Mouse (Mus musculus): ENCODE results near the gene Mybl2.

Mybl2 gene

DNA sequence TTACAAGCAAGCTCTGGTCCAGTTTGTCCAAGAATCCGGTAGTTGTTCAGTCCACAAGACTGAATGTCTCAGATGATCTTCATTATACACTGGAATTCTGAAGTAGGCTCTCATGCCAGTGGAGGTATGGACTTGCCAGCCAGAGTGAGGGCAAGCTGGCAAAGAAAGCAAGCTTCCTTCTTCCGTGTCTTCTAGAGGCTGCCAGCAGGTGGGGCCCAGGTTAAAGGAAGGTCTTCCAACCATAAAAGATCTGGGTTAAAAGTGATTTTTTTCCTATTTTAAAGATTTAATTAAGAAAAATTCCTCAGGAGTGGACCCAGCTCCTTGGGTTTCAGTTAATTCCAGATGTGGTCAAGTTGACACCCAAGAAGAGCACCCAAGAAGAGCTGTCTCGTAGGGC lies 15.7 kb downstream of the Mybl2 start:
- no peak for DNase-seq (ENCODE audit: extremely low read depth, insufficient read length, low spot score)

DNA sequence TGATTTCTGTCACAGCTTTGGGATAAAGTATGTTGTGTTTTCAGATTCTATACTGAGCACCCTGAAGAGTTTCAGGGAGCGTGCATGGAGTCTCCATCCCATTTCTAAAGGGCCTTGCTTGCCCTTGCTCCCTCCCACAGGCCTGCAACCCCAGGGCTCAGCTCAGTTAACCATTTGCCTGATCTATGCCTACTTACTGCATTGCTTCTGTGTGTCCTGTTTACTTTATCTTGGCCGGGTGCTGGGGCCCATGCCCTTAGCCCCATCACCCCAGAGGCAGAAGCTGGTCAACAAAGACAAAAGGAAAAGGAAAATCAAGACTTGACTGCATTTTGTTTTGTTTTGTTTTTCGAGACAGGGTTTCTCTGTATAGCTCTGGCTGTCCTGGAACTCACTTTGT lies 17.1 kb downstream of the Mybl2 start:
- no peak for DNase-seq (ENCODE audit: extremely low read depth, insufficient read length, low spot score)

DNA sequence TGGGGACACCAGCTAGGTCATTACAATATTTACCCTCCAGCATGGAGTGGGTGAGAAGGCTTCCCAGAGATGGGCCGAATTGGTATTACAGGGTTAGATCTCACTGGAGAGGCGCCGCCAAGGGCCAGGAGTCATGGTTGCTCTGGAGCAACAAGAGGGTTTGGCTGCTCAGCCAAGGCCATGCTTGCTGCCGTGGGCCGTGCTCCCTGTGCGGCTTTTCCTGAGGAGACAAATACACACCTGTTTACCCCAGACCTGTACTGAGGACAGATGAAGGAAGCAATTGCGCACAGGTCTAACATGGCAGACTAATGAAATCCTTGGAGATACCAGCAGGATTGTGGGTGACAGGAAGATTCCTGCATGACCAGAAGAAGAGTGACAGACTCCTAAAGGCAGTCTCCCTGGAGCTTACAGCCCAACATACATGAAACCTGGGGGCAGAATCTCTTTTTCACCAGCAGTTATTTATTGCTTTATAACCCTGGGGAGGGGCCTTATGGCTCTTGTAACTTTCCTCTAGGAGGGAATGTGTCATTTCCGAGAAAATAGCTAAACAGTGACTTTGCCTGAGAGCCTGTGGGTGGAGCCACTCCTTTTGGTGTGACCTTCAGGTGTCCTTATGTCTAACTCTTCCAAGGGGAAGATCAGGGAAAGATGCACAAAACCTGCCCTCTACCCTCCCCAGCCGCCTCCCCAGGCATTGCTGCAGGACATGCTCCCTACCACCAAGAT lies 18.7 kb downstream of the Mybl2 start:
- DNase-seq (ENCODE audit: extremely low read depth, insufficient read length, low spot score) = no peak

DNA sequence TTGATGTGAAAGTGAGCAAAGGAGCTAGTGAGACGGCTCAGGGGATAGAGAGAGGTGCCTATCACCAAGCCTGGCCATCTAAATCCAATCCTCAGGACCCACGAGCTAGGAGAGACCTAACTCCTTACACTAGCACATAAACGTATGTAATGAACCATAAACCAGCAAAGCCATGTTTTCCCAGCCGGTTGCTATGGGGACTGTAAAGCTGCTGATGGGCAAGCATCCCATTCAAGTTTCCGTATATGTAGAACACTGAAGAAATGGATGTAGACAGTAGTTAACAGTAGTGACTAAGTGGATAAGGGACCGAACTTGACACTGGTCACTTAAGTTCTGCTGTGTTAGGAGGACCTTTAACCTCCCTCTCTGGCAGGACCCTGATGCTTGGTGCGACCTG lies 19.5 kb downstream of the Mybl2 start:
- DNase-seq (ENCODE audit: extremely low read depth, insufficient read length, low spot score) = no peak

DNA sequence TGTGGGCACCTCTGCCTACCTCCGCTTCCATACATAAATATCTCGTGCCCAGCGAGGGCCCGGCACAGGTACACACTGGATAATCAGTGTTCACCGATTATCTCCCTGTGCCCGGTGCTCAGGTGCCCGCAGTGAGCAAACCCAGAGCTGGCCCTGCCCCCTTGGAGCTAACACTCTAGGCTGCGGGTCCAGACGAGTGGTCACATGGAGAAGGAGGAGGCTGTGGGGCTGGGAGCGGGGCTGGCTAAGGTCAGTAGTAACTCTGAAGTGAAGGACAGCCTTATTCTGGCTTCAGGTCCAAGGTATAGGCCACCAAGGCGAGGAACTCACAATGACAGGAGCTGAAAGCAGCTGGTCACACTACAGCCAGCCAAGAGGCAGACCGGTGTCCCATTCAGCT lies 20.3 kb downstream of the Mybl2 start:
- DNase-seq (ENCODE audit: extremely low read depth, insufficient read length, low spot score) = no peak

DNA sequence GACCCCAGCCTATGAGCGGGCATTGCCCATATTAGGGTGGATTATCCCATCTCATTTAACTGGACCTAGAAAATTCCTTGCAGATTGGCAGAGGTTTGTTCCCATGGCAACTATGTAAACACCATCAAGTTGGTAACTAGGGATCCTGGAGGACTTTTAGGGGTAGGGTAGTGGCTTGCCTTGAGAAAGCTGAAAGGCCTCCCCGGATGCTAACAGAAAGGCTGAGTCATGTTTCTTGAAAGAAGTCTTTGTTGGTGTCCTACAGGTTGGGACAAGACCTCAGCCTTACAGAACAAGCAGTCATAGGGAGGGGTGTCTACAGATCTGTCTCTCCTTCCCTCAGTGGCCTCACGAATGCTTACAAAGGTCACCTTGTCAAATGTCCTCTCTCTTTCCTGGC lies 20.7 kb downstream of the Mybl2 start:
- no peak for DNase-seq (ENCODE audit: extremely low read depth, insufficient read length, low spot score)

DNA sequence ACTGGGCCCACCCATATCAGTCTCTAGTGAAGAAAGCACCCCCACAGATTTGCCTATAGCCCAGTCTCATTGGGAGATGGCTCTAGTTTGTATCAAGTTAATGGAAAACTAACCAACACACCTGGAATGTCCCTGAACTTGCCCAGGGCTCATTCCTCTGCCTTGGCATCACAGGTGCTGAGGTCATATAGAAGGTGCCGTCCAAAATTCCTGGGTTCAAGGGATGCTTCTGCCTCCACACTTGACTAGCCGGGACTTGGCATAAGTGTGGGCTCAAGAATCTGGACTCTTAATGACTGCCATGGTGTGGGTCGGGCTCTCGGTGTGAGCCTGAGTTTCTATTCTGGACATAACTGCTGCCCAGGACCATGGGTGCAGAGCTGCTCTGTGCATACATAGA lies 24.6 kb downstream of the Mybl2 start:
- no peak for DNase-seq (ENCODE audit: extremely low read depth, insufficient read length, low spot score)

DNA sequence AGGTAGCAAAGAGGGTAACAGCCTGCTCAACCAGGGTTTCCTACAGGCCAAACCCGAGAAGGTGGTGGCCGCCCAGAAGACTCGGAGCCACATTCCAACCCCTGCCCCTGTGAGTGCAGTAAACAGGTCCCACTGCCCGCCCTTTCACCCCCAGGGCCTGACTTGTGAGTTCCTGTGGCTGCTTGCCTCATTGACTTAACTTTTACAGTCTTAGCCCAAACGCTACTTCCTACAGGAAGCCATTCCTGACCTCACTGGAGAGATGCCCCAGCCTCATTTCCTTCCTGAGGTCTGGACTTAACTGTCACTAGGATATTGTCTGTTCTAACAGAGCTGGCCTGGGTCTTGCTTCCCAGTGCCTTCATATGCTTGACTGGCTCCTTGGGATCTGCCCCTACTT lies 28.1 kb downstream of the Mybl2 start:
- DNase-seq (ENCODE audit: extremely low read depth, insufficient read length, low spot score) = no peak

DNA sequence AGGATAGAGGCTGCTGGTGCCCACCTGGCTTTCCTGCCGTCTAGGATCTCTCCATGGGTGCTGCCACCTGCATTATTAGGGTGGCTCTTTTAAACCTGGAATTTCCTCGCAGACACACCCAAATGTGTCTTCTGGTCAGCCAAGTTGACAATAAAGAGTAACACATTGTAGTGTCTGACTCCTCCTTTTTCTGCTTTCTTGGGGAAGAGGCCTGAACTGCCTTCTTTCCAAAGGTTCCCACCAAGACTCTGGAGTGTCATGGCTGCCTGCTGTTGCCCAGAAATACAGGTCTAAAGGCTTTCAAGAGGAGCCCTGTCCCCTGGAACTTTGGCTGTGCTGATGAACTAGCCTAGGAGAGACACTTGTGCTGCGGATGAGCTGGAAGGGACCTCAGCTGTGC lies 30.0 kb downstream of the Mybl2 start:
- no peak for DNase-seq (ENCODE audit: extremely low read depth, insufficient read length, low spot score)

DNA sequence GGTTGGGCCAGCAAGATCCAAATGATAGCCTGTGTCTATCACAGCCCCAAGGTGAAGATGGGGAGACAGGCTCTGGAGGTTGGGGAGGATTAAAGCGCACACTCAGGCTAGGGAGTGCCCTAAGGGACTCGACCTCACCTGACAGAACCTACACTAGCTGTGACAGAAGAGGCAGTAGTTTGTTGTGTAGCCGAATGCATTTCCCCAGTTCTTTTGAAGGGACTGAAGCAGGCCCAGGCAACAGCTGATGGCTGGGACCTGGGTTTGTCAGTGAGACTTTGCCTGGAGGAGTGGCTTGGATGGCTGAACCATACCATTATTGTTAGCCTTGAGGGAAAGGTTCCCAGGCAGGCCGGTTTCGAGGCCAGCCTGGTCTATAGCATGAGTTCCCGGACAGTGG lies 30.6 kb downstream of the Mybl2 start:
- no peak for DNase-seq (ENCODE audit: extremely low read depth, insufficient read length, low spot score)

DNA sequence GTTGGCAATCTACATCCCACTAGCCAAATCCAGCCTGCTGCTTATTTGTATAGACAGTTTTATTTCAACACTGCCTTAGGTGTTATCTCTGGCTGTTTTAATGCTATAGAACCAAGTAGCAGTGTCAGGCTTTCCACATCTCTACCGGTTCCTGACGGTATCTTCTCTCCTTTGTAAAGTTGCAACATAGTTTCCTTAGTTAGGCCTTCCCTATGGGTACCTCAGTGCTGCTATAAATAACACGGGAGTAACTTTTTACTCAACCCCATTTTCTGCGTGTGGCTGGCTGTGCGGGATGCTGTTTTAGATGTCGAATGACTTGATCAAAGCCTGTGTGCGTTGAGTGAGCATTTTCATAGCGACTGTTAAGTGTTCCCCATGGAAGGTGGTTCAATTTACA lies 32.1 kb downstream of the Mybl2 start:
- DNase-seq (ENCODE audit: extremely low read depth, insufficient read length, low spot score) = no peak

DNA sequence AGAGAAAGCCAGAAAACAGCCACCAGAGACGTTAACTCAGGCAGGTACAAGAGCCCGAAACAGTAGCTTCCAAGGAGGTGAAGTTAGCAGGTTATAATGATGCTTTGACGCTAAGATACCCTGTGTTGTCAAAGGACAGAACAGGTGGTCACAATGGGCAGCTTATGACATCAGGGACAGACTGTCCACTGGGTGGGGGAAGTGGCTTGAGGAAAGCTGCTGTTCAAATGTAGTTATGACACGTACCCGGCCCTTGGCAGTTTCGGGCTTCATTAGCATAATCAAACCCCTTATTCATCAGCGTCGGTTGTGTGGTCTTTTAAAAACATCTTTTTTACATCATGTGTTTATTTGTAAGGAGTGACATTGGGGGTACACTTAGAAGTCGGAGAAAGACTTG lies 33.2 kb downstream of the Mybl2 start, which contains the start of gene Gtsf1l:
Gtsf1l (minus strand) TSS at position 128 of the 400 bp plus-strand sequence.
- no peak for DNase-seq (ENCODE audit: extremely low read depth, insufficient read length, low spot score)

DNA sequence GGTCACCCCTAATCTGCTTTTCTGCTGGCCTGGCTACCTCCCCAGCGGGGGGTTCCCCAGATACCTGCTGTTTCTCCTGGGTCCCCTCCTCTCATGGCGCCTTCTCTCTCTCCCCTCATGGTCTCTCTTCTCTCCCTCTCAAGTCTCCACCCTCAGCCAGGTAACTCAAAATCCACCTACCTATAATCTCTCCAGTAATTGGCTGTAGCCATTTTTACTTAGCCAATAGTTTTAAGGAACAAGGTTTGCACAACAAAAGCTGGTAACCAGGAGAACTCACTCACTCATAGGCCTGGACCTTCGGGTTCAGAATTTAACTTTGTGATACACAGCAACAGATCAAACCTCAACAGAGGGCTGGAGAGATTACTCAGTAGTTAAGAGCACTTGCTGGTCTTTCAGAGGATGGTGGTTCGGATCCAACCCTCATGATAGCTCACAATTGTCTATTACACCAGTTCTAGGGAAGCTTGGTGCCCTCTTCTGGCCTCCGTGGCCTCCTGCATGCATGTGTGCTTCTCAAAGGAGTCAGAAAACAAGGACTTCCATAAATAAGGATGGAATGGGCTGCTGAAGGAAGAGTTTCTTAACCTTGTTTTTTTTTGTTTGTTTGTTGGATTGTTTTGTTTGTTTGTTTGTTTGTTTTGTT lies 35.1 kb downstream of the Mybl2 start:
- DNase-seq (ENCODE audit: extremely low read depth, insufficient read length, low spot score) = no peak

DNA sequence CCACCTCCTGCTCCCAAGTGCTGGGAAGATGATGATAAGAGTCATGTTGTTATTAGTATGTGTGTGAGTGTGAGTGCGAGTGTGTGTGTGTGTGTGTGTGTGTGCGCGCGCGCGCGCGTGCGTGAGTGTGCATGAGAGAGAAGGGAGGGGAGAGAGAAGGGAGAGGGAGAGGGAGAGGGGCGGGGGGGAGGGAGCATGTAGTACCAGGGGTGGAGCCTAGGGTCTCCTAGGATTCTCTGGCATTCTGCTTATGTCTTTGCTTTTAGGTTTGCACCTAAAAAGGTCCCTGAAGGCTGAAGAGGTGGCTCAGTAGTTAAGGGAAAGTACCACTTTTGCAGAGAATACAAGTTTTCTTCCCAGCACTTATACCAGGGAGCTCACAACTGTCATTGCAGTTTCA lies 40.4 kb downstream of the Mybl2 start:
- no peak for DNase-seq (ENCODE audit: extremely low read depth, insufficient read length, low spot score)

DNA sequence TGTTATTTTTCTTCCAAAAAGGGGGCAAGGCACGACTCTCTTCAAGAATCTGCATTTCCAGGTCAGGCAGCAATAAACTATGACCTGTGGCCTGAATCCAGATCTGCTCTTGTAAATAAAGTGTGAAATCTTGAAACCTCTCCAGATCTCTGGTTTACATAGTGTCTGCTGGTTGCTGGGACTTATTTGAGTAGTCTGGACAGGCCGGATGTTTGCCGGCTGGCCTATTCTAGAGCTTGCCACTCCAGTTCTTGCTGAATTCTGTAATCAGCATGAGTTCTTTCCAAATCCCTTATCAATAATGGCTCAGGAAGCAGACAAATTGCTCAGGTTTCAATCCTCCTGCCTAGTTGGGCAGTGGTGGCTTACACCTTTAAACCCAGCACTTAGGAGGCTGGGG lies 41.3 kb downstream of the Mybl2 start:
- no peak for DNase-seq (ENCODE audit: extremely low read depth, insufficient read length, low spot score)

DNA sequence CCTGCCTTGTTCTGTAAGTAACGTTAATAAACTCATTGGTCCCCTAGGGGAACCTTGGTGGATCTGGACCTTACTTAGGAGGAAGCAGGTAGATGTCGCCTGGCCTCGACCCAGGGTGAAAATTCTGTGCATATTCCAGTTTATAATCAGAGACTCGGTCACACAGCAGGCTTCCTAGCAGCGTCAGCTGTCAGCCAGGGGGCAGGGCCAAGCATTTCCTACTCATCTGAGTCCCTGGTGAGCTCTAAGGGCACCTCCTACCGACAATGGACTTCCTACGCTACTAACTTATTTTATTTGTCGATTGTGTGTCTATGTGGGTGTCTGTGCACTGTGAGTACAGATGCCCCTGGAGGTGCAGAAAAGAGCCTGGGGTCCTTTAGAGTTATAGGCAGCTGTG lies 45.4 kb downstream of the Mybl2 start:
- no peak for DNase-seq (ENCODE audit: extremely low read depth, insufficient read length, low spot score)

DNA sequence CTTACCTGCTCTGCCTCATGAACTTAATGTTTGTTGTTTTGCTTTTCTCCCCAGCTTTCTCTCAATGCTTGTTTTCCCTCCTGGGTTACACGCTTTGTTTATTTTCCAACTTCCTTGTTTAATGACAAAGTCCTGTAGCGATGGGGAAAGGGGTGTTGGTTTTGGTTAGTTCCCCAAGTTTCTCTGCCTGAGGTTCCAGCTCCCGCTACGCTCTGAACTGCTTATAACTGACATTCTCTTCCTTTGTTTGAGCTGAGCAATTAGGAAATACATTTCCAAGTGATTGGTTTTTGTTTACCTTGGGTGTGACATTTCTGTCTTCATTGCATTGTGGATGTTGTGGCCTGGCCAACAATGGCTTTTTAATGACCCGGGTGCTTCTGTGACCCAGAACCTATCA lies 46.1 kb downstream of the Mybl2 start:
- DNase-seq (ENCODE audit: extremely low read depth, insufficient read length, low spot score) = no peak

DNA sequence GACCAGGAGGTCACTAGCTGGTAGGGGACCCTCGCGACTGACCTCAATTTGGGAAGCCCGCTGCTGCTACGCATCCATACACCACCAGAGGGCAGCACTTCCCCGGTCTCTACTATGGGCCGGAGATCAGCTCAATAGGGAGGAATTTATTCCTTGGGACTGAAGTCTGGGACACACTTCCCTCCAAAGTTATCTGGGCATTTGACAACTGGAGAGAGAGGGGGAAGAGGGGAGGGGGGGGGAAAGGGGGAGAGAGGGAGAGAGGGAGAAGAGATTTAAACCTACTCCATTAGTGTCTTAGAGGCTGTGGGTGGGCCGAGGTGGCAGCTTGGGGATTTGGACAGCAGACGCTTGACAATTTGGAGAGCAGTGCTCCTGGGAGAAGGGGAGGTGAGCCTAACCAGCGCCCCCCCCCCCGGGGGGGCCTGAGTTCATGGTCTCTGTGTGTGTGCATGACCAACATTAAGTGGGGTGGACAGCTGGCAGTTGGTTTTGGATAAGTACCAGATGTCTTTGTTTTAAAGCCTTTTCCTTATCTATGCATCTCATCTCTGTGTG lies 47.2 kb downstream of the Mybl2 start:
- DNase-seq (ENCODE audit: extremely low read depth, insufficient read length, low spot score) = peak; percentile 31

DNA sequence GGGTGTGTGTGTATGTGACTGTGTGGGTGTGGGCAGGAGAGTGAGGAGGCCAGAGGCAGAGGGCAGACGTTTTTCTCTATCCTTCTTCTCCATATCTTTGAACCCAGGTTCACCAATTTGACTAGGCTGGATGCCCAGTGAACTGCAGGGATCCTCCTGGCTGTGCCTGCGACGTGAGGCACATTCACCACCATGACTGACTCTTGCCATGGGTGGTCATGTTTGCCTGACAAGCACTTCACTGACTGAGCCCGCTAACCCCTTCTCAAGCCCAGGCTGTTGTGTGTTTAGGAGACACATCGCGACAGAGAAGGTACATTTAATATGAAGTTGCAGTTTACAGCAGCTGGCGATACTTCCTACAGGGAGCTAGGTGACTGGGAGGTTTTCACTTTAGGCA lies 47.7 kb downstream of the Mybl2 start:
- no peak for DNase-seq (ENCODE audit: extremely low read depth, insufficient read length, low spot score)

DNA sequence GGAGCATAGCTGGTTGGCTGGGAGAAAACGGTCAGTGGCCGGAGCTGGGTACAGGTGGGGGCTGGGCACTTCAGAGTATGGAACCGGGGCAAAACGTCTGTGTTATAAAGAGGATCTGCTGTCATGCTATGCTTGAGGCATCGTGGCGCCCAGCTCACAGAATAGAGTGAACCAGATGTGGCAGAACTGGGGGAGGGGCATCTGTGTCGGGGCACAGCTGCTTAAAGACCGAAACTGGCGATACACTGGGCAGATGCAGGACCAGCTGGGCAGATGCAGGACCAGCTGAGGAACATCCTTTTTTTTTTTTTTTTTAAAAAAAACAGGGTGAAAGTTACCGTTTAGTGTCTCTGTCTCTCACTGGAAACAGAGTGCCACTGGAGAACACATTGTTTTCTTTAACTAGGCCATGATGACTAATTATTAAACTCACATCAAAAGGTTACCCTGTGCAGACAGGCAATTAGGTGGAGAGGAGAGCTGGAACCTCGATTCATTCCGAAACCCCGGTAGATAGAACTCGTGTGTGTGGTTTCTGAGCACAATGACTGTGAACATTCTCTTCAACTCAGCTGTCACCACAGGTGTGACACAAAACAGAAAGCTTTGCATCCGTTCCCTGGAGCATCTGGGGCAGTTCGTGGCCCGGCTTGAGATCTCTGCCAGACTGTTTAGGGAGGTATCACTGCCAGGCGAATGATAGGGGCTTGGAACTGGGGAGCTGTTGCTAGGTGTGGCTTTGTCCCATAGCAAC lies 48.6 kb downstream of the Mybl2 start:
- no peak for DNase-seq (ENCODE audit: extremely low read depth, insufficient read length, low spot score)

DNA sequence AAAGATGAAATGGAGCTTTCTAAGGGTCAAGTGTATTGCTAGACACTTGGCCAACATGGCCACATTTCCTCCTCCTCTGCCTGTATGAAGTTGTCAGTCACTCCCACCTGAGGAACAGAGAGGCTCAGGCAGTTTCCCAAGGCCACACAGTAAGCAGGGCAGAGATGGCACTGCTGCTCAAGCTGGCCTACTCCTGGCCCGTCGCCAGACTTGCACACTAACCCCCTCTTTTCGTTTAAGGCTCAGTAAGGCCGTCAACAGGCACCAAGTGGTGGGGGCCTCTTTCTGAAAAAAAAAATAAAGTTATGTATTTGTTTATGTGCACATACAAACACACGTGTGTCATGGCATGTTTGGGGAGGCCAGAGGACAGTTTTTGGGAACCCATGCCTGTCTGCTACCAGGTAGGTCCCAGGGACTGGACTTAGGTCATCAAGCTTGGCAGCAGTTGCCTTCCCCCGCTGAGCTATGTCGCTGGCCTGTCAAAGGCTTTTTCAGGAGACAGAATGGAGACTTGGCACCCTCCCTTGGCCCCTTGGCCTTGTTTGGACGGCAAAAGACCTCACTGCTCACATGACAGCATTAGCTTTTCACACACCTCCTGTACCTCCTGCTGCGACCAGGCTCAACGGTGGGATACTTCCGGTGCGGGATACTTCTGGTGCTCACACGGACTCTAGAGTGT lies 49.7 kb downstream of the Mybl2 start:
- DNase-seq (ENCODE audit: extremely low read depth, insufficient read length, low spot score) = no peak

Data from 3134 (cell line).